Mouse (Mus musculus) CD4-positive naive resting alpha-beta T cell, adult 57 days (primary cell): ENCODE data around the gene Ass1. TPM values are rescaled to one million over a fixed set of nuclear protein-coding genes. Genes with fewer than 3 reads are reported as not detected.

Experiments
- total RNA-seq: library from RNA; stranded (reverse); gene quantifications from one replicate; pipeline ENCODE4 v1.2.4, GENCODE M21; 2023

Gene Ass1
- 129 TPM for total RNA-seq

GRCm38 (mm10) chr2:31469931-31470682 is at the start of gene Ass1:
Ass1 (plus strand) TSS chr2:31470207.

Other genes with a start within 250 kb of the Ass1 start
- gene Ncs1, start 224.4 kb upstream of the Ass1 start, total RNA-seq = 1.4 TPM
- 0.30 TPM for gene Hmcn2, start 155.8 kb upstream of the Ass1 start, total RNA-seq
- gene Fubp3, start 102.4 kb downstream of the Ass1 start, total RNA-seq = 19.6 TPM
- gene Prdm12, start 169.8 kb downstream of the Ass1 start, total RNA-seq = not detected
- 62.3 TPM for gene Exosc2, start 200.5 kb downstream of the Ass1 start, total RNA-seq
- 66.7 TPM for gene Abl1, start 218.2 kb downstream of the Ass1 start, total RNA-seq